Mouse (Mus musculus) lung, postnatal 0 days (tissue): ENCODE measurements around the gene Rims4.

Experiments used
- CTCF ChIP-seq: IDR thresholded peaks from 2 replicates; pipeline ENCODE4 v1.5.1; 2016; ENCODE audit warnings: antibody characterized with exemption, mild to moderate bottlenecking
- EP300 ChIP-seq: IDR thresholded peaks from 2 replicates; pipeline ENCODE4 v1.6.1; 2016; ENCODE audit warnings: antibody characterized with exemption, mild to moderate bottlenecking, control low read depth

DNA sequence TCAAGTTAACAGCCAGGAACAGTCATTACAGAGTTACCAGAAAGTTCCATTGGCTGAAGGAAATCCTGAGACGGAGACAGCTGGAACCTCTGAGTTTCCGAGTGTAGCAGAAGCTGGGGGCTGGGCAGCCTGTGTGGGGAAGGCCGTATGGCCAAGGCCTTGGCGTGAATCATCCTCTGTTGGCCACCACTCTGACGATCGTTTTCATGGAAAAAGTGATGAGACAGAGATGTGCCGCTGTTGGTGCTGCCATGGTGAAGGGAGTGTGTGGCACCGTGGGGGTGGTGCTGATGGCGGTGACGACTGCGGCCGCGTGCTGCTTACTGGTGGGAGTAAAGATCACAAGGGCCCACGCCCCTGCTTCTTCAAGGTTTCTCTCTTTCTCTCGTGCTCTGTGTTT is 27.7 kb upstream of the Rims4 start:
- TF ChIP-seq CTCF (no peak), EP300 (no peak)
